Mouse (Mus musculus): ENCODE results near the gene Rgma. TPM values are rescaled to one million over a fixed set of nuclear protein-coding genes. Genes with fewer than 3 reads are reported as not detected.

The Rgma gene
- 38.4 and 38.6 TPM in 2 replicates for polyA plus RNA-seq (2015; fragmentation: Nextera tagmentation; extraction: Ambion mirVana)

DNA sequence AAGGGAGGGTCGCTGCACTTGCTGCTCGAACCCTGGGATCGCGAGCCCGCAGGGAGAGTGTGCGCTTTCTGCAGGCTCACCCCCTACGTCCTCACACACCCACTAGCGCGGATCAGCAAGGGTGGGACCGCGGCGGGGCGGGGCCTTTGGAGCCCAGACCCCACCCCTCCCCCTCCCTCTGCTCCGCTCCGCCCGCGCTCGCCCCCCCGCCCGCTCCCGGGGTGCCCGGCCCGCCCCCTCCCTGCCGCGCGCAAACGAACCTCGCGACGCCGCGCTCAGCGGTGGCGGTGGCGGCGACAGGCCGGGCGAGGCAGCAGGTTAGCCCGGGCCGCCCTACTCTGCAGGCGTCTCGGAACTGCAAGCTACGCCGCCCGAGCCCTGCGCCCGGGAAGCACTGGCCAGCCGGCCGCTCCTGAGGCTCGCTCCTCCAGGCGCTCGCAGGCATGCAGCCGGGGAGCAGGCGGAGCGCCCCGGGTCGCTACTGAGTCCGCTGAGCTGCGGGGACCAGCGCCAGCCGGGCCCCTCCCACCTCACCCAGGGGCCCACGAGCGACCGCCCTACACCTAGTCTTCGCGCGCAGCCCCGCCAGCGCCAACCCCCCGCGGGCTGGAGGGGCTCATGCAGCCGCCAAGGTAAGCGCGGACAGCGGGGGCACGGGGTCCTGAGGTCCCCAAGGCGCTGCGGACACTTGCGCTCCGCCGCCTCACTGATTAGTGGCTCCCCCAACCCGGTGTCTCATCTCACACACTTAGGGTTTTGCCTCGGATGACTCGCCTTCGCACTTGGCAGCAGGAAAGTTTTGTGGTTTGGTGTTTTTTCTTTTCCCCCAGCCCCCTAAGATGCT, at the start of gene Rgma:
Rgma (plus strand) TSS at position 253 of the 844 bp plus-strand sequence.
- Histone ChIP-seq H3K4me2 (ENCODE audit: low read length) (peak within 1 kb of the TSS; percentile 84), H3K4me1 (ENCODE audit: control insufficient read depth, insufficient read depth, low read length) (peaks cover 47% of the 10 kb centered on the region), H3K9ac (ENCODE audit: low read depth, low read length) (peak within 1 kb of the TSS; percentile 95), H3K27ac (ENCODE audit: low read length) (peak within 1 kb of the TSS; percentile 97), H3K4me3 (ENCODE audit: low read depth, low read length) (peak within 1 kb of the TSS; percentile 84), H3K36me3 (ENCODE audit: control insufficient read depth, insufficient read depth, low read length) (no peaks in the 10 kb centered on the region), H3K9me3 (replicated peaks; ENCODE audit: control insufficient read depth, low read length, poor library complexity, severe bottlenecking) (no peaks in the 10 kb centered on the region), H3K27me3 (ENCODE audit: control insufficient read depth, insufficient read depth, low read depth, low read length) (no peaks in the 10 kb centered on the region)
- peak; percentile 85 for ATAC-seq
- WGBS, result 0% methylated on average over 62 of the region's 85 CpGs

- Histone ChIP-seq H3K36me3 (ENCODE audit: control insufficient read depth, insufficient read depth, low read length) (no peaks in the 10 kb centered on the region), H3K27ac (ENCODE audit: low read length) (no peak overlapping the region), H3K9me3 (replicated peaks; ENCODE audit: control insufficient read depth, low read length, poor library complexity, severe bottlenecking) (no peaks in the 10 kb centered on the region), H3K4me3 (ENCODE audit: low read depth, low read length) (no peak overlapping the region), H3K9ac (ENCODE audit: low read depth, low read length) (no peak overlapping the region), H3K27me3 (ENCODE audit: control insufficient read depth, insufficient read depth, low read depth, low read length) (no peaks in the 10 kb centered on the region), H3K4me1 (ENCODE audit: control insufficient read depth, insufficient read depth, low read length) (no peaks in the 10 kb centered on the region), H3K4me2 (ENCODE audit: low read length) (no peak overlapping the region)
- WGBS, result 91% methylated on average over 14 of the region's 14 CpGs
- no peak for ATAC-seq
These were observed 49.1 kb upstream of the Rgma start for GRCm38 (mm10) chr7:73326236-73326635.

DNA sequence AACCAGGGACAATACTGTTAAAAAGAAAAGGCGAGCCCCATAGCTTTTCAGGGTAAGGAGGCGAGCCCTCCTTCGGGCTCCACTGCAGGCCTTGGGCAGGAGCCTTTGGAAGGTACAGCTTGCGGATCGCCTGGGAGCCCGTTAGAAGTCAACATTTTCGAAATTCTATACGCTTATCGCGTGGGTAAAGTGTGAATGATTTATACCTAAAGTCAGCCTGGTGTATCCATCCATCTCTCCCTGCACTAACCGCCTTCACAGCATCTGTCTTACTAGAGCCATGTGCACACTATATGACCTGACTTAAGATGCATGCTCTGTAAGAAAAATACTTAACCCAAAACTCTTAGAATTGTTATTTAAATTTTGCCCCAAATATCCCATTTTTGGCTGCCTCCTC, 48.6 kb upstream of the Rgma start:
- Histone ChIP-seq H3K27me3 (ENCODE audit: control insufficient read depth, insufficient read depth, low read depth, low read length) (no peaks in the 10 kb centered on the region), H3K36me3 (ENCODE audit: control insufficient read depth, insufficient read depth, low read length) (no peaks in the 10 kb centered on the region), H3K4me3 (ENCODE audit: low read depth, low read length) (no peak overlapping the region), H3K4me1 (ENCODE audit: control insufficient read depth, insufficient read depth, low read length) (no peaks in the 10 kb centered on the region), H3K4me2 (ENCODE audit: low read length) (no peak overlapping the region), H3K27ac (ENCODE audit: low read length) (no peak overlapping the region), H3K9ac (ENCODE audit: low read depth, low read length) (no peak overlapping the region), H3K9me3 (replicated peaks; ENCODE audit: control insufficient read depth, low read length, poor library complexity, severe bottlenecking) (no peaks in the 10 kb centered on the region)
- 95% methylated on average over 11 of the region's 11 CpGs for WGBS
- ATAC-seq, result no peak

DNA sequence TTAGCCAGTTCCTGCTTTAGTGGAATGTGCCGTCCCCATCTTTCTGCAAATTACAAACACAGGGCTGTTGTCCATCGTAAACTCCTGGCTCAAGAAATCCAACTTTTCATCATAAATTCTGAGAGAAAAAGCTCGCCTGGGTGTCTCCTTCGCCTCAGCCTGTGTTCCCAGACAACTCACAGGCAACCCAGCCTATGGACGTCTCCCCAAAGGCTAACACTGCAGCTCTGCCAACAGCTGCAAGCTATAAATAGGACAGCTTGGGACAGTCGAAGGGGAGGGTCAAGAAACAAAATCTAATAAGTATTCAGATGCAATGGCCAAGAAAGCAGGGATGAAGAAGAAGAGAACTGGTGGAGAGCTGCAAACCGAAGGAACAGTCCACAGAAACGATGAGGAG, 48.1 kb upstream of the Rgma start:
- H3K27me3 ChIP-seq (ENCODE audit: control insufficient read depth, insufficient read depth, low read depth, low read length), result no peaks in the 10 kb centered on the region
- 84% methylated on average over 8 of the region's 8 CpGs for WGBS
- H3K36me3 ChIP-seq (ENCODE audit: control insufficient read depth, insufficient read depth, low read length), result no peaks in the 10 kb centered on the region
- ATAC-seq, result no peak
- no peaks in the 10 kb centered on the region for H3K9me3 ChIP-seq (replicated peaks; ENCODE audit: control insufficient read depth, low read length, poor library complexity, severe bottlenecking)
- H3K27ac ChIP-seq (ENCODE audit: low read length), result no peak overlapping the region
- no peak overlapping the region for H3K9ac ChIP-seq (ENCODE audit: low read depth, low read length)
- H3K4me3 ChIP-seq (ENCODE audit: low read depth, low read length), result no peak overlapping the region
- H3K4me1 ChIP-seq (ENCODE audit: control insufficient read depth, insufficient read depth, low read length), result no peaks in the 10 kb centered on the region
- no peak overlapping the region for H3K4me2 ChIP-seq (ENCODE audit: low read length)

GRCm38 (mm10) chr7:73327652-73328051, 47.7 kb upstream of the Rgma start:
- no peaks in the 10 kb centered on the region for H3K9me3 ChIP-seq (replicated peaks; ENCODE audit: control insufficient read depth, low read length, poor library complexity, severe bottlenecking)
- H3K4me3 ChIP-seq (ENCODE audit: low read depth, low read length), result no peak overlapping the region
- H3K36me3 ChIP-seq (ENCODE audit: control insufficient read depth, insufficient read depth, low read length), result no peaks in the 10 kb centered on the region
- H3K27me3 ChIP-seq (ENCODE audit: control insufficient read depth, insufficient read depth, low read depth, low read length), result no peaks in the 10 kb centered on the region
- WGBS, result 89% methylated on average over 5 of the region's 5 CpGs
- H3K27ac ChIP-seq (ENCODE audit: low read length), result no peak overlapping the region
- H3K4me1 ChIP-seq (ENCODE audit: control insufficient read depth, insufficient read depth, low read length), result no peaks in the 10 kb centered on the region
- H3K4me2 ChIP-seq (ENCODE audit: low read length), result no peak overlapping the region
- ATAC-seq, result no peak
- H3K9ac ChIP-seq (ENCODE audit: low read depth, low read length), result no peak overlapping the region

DNA sequence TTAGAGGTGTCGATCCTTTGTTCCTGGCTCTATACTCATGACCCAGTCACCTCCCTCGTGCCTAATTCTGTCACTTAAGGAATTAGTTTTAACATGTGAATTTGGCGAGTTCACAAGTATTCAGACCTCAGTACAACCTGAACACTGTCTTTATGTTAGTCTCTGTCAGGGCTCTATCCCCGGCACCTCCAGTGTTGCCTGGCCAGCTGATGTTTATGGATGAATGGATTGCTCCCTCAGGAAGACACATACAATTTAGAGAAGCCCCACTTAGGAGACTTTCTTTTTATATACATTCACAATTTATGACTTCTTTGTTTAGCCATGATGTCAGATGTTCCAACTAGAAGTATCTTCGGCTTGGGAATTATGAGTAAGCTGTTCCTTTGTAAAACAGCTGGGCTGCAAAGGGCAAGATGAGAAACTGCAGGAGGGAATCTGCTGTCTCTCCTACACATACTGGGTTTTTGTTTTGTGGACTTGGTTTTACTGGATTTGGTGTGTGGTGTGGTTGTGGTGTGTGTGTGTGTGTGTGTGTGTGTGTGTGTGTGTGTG, 46.6 kb upstream of the Rgma start:
- no peaks in the 10 kb centered on the region for H3K4me1 ChIP-seq (ENCODE audit: control insufficient read depth, insufficient read depth, low read length)
- no peaks in the 10 kb centered on the region for H3K36me3 ChIP-seq (ENCODE audit: control insufficient read depth, insufficient read depth, low read length)
- H3K9ac ChIP-seq (ENCODE audit: low read depth, low read length), result no peak overlapping the region
- no peaks in the 10 kb centered on the region for H3K9me3 ChIP-seq (replicated peaks; ENCODE audit: control insufficient read depth, low read length, poor library complexity, severe bottlenecking)
- H3K27ac ChIP-seq (ENCODE audit: low read length), result no peak overlapping the region
- H3K4me3 ChIP-seq (ENCODE audit: low read depth, low read length), result no peak overlapping the region
- ATAC-seq, result no peak
- WGBS, result 36% methylated on average over 5 of the region's 5 CpGs
- no peak overlapping the region for H3K4me2 ChIP-seq (ENCODE audit: low read length)
- H3K27me3 ChIP-seq (ENCODE audit: control insufficient read depth, insufficient read depth, low read depth, low read length), result no peaks in the 10 kb centered on the region

DNA sequence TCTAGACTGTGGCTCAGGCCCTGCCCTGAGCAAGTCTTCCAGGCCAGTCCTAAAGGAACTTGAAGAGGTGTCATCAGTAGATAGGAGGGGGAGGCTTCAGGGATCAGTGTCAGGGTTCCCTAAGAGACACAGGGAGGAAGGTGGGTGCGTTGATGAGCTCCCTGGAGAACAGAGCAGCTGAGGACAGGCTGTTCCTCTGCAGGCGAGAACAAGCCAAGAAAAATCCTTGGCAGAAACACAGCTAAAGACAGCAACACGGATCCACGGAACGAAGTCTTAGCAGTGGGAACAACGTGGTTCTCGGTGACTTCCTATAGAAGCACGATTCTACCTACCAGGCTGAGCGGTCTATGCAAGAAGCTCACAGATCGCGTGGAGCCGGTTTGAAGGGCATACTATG, 44.6 kb upstream of the Rgma start:
- Histone ChIP-seq H3K4me2 (ENCODE audit: low read length) (no peak overlapping the region), H3K36me3 (ENCODE audit: control insufficient read depth, insufficient read depth, low read length) (no peaks in the 10 kb centered on the region), H3K9me3 (replicated peaks; ENCODE audit: control insufficient read depth, low read length, poor library complexity, severe bottlenecking) (no peaks in the 10 kb centered on the region), H3K9ac (ENCODE audit: low read depth, low read length) (no peak overlapping the region), H3K27ac (ENCODE audit: low read length) (no peak overlapping the region), H3K4me1 (ENCODE audit: control insufficient read depth, insufficient read depth, low read length) (peaks cover 5% of the 10 kb centered on the region; the same call in 1 of the 2 replicates), H3K27me3 (ENCODE audit: control insufficient read depth, insufficient read depth, low read depth, low read length) (no peaks in the 10 kb centered on the region), H3K4me3 (ENCODE audit: low read depth, low read length) (no peak overlapping the region)
- ATAC-seq, result no peak
- 97% methylated on average over 12 of the region's 12 CpGs for WGBS

GRCm38 (mm10) chr7:73331645-73332044, 43.7 kb upstream of the Rgma start:
- H3K36me3 ChIP-seq (ENCODE audit: control insufficient read depth, insufficient read depth, low read length), result no peaks in the 10 kb centered on the region
- no peaks in the 10 kb centered on the region for H3K9me3 ChIP-seq (replicated peaks; ENCODE audit: control insufficient read depth, low read length, poor library complexity, severe bottlenecking)
- H3K27ac ChIP-seq (ENCODE audit: low read length), result no peak overlapping the region
- H3K27me3 ChIP-seq (ENCODE audit: control insufficient read depth, insufficient read depth, low read depth, low read length), result no peaks in the 10 kb centered on the region
- no peak overlapping the region for H3K4me3 ChIP-seq (ENCODE audit: low read depth, low read length)
- ATAC-seq, result no peak
- H3K9ac ChIP-seq (ENCODE audit: low read depth, low read length), result no peak overlapping the region
- H3K4me1 ChIP-seq (ENCODE audit: control insufficient read depth, insufficient read depth, low read length), result peaks cover 5% of the 10 kb centered on the region; the same call in 1 of the 2 replicates
- H3K4me2 ChIP-seq (ENCODE audit: low read length), result no peak overlapping the region
- WGBS, result 66% methylated on average over 7 of the region's 7 CpGs

GRCm38 (mm10) chr7:73333398-73333988, 41.8 kb upstream of the Rgma start:
- H3K9ac ChIP-seq (ENCODE audit: low read depth, low read length), result no peak overlapping the region
- no peak overlapping the region for H3K4me3 ChIP-seq (ENCODE audit: low read depth, low read length)
- no peaks in the 10 kb centered on the region for H3K9me3 ChIP-seq (replicated peaks; ENCODE audit: control insufficient read depth, low read length, poor library complexity, severe bottlenecking)
- ATAC-seq, result no peak
- H3K27ac ChIP-seq (ENCODE audit: low read length), result peak overlapping the region; percentile 10; the same call in 1 of the 2 replicates
- H3K27me3 ChIP-seq (ENCODE audit: control insufficient read depth, insufficient read depth, low read depth, low read length), result no peaks in the 10 kb centered on the region
- H3K36me3 ChIP-seq (ENCODE audit: control insufficient read depth, insufficient read depth, low read length), result no peaks in the 10 kb centered on the region
- peaks cover 5% of the 10 kb centered on the region; the same call in 1 of the 2 replicates for H3K4me1 ChIP-seq (ENCODE audit: control insufficient read depth, insufficient read depth, low read length)
- 58% methylated on average over 12 of the region's 12 CpGs for WGBS
- no peak overlapping the region for H3K4me2 ChIP-seq (ENCODE audit: low read length)
